Mouse (Mus musculus): Measurements from ENCODE around the gene Frmd4b.

GRCm38 (mm10) chr6:97349355-97350138, 267.8 kb downstream of the Frmd4b start:
- TF ChIP-seq EP300 (IDR thresholded peaks at IDR 0.05; ENCODE audit: insufficient read depth, low read depth, low read length) (no peak), CTCF (IDR thresholded peaks at IDR 0.05) (no peak)
